ENCODE assay signal across 27 mouse cellular contexts in the genomic region with DNA sequence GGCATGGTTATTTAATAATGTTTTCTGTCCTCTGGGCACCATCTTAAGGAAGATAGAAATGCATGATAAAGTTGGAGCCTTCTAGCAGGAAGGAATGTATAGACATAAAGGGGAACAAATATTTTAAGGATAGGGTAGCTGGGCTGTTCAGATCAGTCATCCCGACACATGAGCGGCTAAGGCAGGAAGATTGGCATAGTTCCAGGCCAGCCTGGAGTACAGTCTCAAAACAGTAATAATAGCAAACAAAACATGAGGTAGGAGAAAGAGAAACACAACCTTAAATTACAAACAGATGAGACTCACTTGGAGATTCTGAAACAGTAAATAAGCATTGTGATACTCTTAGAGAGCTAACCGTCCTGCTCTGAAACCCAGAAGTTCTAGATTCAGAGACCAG.
A peak's percentile ranks its signal among the peaks of the same experiment; 100 is the strongest.
DNase-seq lines count a peak whose midpoint lies in the region; ATAC-seq lines count a peak whose summit lies in the region.
"Had no signal": no experiment of that assay in that cellular context is flagged by ENCODE, and none has a peak within 500 bp of the region (broad histone marks: within the 10 kb centered on the region; RNA-seq: fewer than 3 reads in every experiment).

No protein-coding gene starts in this region.

- H3K4me1 ChIP-seq in embryonic facial prominence, embryonic 14.5 days (ENCODE audit: control insufficient read depth, insufficient read depth, low read length) = peaks cover 19% of the 10 kb centered on the region
- H3K4me1 ChIP-seq in embryonic facial prominence, embryonic 10.5 days = peaks cover 29% of the 10 kb centered on the region

- ATAC-seq in embryonic facial prominence, embryonic 14.5 days (ENCODE audit: low read depth) = no peak
- ATAC-seq: CD4-positive, CD25-positive, alpha-beta regulatory T cell, adult 4 months; forebrain, embryonic 16.5 days; inflammation-experienced regulatory T-cells, adult 6 months had no signal

- H3K9me3 ChIP-seq in embryonic facial prominence, embryonic 14.5 days (ENCODE audit: control insufficient read depth, low read length) = no peaks in the 10 kb centered on the region
- H3K9me3 ChIP-seq in embryonic facial prominence, embryonic 10.5 days = no peaks in the 10 kb centered on the region
- H3K9me3 ChIP-seq: embryonic facial prominence, embryonic 13.5 days; heart, embryonic 13.5 days; hindbrain, embryonic 10.5 days; hindbrain, embryonic 15.5 days; megakaryocyte, embryonic 14.5 days; midbrain, embryonic 12.5 days; neural tube, embryonic 15.5 days had no signal

- H3K36me3 ChIP-seq in embryonic facial prominence, embryonic 14.5 days (ENCODE audit: control insufficient read depth, insufficient read depth, low read length) = peaks cover 13% of the 10 kb centered on the region
- peaks cover 11% of the 10 kb centered on the region for H3K36me3 ChIP-seq in embryonic facial prominence, embryonic 10.5 days (replicated peaks)
- H3K36me3 ChIP-seq: hindbrain, embryonic 15.5 days; midbrain, embryonic 12.5 days; neural tube, embryonic 15.5 days had no signal

- H3K9ac ChIP-seq in embryonic facial prominence, embryonic 14.5 days (ENCODE audit: low read depth, low read length) = no peak overlapping the region
- H3K9ac ChIP-seq: embryonic facial prominence, embryonic 13.5 days; heart, embryonic 13.5 days; hindbrain, embryonic 15.5 days; midbrain, embryonic 12.5 days; neural tube, embryonic 15.5 days had no signal

- H3K27me3 ChIP-seq in embryonic facial prominence, embryonic 14.5 days (replicated peaks; ENCODE audit: control insufficient read depth, insufficient read depth, low read length) = no peaks in the 10 kb centered on the region
- H3K27me3 ChIP-seq in embryonic facial prominence, embryonic 10.5 days (replicated peaks; ENCODE audit: low read depth, poor library complexity, severe bottlenecking) = no peaks in the 10 kb centered on the region
- H3K27me3 ChIP-seq: embryonic facial prominence, embryonic 13.5 days; heart, embryonic 13.5 days; hindbrain, embryonic 15.5 days; megakaryocyte, embryonic 14.5 days; midbrain, embryonic 12.5 days; neural tube, embryonic 15.5 days had no signal

- no peak overlapping the region for H3K4me2 ChIP-seq in embryonic facial prominence, embryonic 14.5 days (ENCODE audit: low read depth, low read length)
- H3K4me2 ChIP-seq: embryonic facial prominence, embryonic 13.5 days; heart, embryonic 13.5 days; hindbrain, embryonic 15.5 days; midbrain, embryonic 12.5 days; neural tube, embryonic 15.5 days had no signal

- H3K4me3 ChIP-seq in embryonic facial prominence, embryonic 14.5 days (ENCODE audit: low read depth, low read length) = no peak overlapping the region
- no peak overlapping the region for H3K4me3 ChIP-seq in embryonic facial prominence, embryonic 10.5 days
- H3K4me3 ChIP-seq: embryonic facial prominence, embryonic 13.5 days; erythroblast, embryonic 14.5 days; heart, embryonic 13.5 days; hindbrain, embryonic 10.5 days; hindbrain, embryonic 15.5 days; megakaryocyte, embryonic 14.5 days; midbrain, embryonic 12.5 days; neural tube, embryonic 15.5 days had no signal

- WGBS in embryonic facial prominence, embryonic 14.5 days = 33% methylated on average over 3 of the region's 3 CpGs
- 88% methylated on average over 3 of the region's 3 CpGs for WGBS in embryonic facial prominence, embryonic 10.5 days

- H3K27ac ChIP-seq in embryonic facial prominence, embryonic 14.5 days (replicated peaks; ENCODE audit: low read depth, low read length) = no peak overlapping the region
- H3K27ac ChIP-seq in embryonic facial prominence, embryonic 10.5 days (replicated peaks) = no peak overlapping the region
- H3K27ac ChIP-seq: embryonic facial prominence, embryonic 13.5 days; heart, embryonic 13.5 days; hindbrain, embryonic 10.5 days; hindbrain, embryonic 15.5 days; midbrain, embryonic 12.5 days; neural tube, embryonic 15.5 days had no signal

- DNase-seq in embryonic facial prominence, embryonic 14.5 days (ENCODE audit: low spot score) = peak; percentile 61
- DNase-seq in embryonic facial prominence, embryonic 10.5 days (ENCODE audit: low spot score) = no peak
- peak; percentile 6 to 25 for DNase-seq in kidney, postnatal 36 days
- DNase-seq in kidney, adult 8-10 months = no peak
- peak; percentile 17 for DNase-seq in lung, postnatal 14 days
- DNase-seq in lung, postnatal 4 days = no peak
- peak; percentile 18 for DNase-seq in adipocyte (ENCODE audit: low spot score)
- DNase-seq: adrenal gland, adult 2 months; cerebellum, adult 11 months; cerebellum, adult 9-10 months; embryo, embryonic 11 days; heart, postnatal 10 days; kidney, adult 11 months; layer of hippocampus, adult 9-11 months; retina, postnatal 1 day; right cerebral cortex, postnatal 14 days had no signal

Comparison
In these comparisons a context has a peak if more than half of its experiments do, and no peak if none do; other contexts are left out.
1. DNase-seq: peak in embryonic facial prominence, embryonic 14.5 days (single experiment), kidney, postnatal 36 days (2 of 2), lung, postnatal 14 days (single experiment) and adipocyte (single experiment); none in embryonic facial prominence, embryonic 10.5 days (single experiment), kidney, adult 8-10 months (0 of 2) and lung, postnatal 4 days (0 of 2).